Mouse (Mus musculus) liver, embryonic 14.5 days (tissue): ENCODE data around the gene Stk24.

Experiments used
- CTCF ChIP-seq: IDR thresholded peaks from 2 replicates; pipeline ENCODE4 v1.5.1; 2016; ENCODE audit warnings: antibody characterized with exemption, low read depth, control low read depth
- EP300 ChIP-seq: IDR thresholded peaks from 2 replicates; pipeline ENCODE4 v1.6.1; 2016; ENCODE audit warnings: antibody characterized with exemption, low read depth

DNA sequence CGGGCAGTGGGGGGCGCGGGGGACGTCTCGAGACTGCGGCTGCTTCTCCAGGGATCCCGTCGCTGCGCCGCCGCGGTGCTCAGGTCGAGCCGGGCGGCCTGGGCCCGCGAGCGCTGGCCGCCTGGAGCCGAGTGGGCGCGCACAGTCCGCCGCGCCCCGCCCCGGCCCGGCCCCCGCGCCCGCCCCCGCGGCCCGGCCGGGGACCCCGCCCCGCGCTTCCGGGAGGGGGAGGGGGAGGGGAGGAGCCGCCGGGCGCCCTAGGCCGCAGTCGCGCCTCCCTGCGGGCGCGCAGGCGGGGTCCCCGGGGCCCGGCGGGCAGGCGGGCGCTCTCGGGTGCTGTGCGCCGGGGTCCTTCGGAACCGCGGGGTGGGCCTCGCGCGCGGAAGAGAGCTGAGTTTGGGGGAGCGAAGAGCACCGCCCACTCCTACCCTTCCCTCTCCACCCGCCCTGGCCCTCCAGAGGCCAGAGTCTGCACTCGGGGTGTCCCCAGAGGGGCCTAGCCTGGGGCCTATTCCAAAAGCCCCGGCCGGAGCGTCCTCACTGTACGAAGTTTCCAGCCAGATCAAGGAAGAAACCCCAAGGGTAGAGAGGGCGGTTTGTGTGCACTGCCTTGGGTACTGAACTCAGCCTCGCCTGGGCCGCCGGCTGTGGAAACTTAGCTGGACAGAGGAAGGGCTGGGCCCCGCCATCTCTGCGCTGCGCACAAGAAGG is 540 bp downstream of the Stk24 start:
- TF ChIP-seq CTCF: no peak
- TF ChIP-seq EP300: no peak
